Mouse (Mus musculus) neural tube, embryonic 14.5 days (tissue): ENCODE measurements around the gene Mat2a. TPM values are rescaled to one million over a fixed set of nuclear protein-coding genes. Genes with fewer than 3 reads are reported as not detected.
"Not testable (repeated sequence)": the region's sequence is repeated elsewhere in the genome, so short reads cannot be mapped to it uniquely, and the experiment has no call there.

Experiments
- ATAC-seq: fragments of 200-750 bp; cut with Nextera tagmentation; 2 replicates; pipeline ENCODE4 v1.8.0; 2017; ENCODE audit warnings: low read depth, mild to moderate bottlenecking, moderate TSS enrichment, moderate library complexity
- H3K27ac ChIP-seq: fragments of 300-500 bp; sonication (generic); 2 replicates; pipeline ENCODE4 v1.5.1; 2014; ENCODE audit warnings: low read depth, mild to moderate bottlenecking, control low read depth, low read length, moderate library complexity, mixed read lengths
- H3K27me3 ChIP-seq: fragments of 300-500 bp; sonication (generic); 2 replicates; pipeline ENCODE4 v1.6.1; 2014; ENCODE audit warnings: low read length; ENCODE audit not compliant: control insufficient read depth, insufficient read depth
- H3K36me3 ChIP-seq: fragments of 300-500 bp; sonication (generic); 2 replicates; pipeline ENCODE4 v1.6.1; 2014; ENCODE audit warnings: low read length, mixed read lengths; ENCODE audit not compliant: control insufficient read depth, insufficient read depth
- H3K4me1 ChIP-seq: fragments of 300-500 bp; sonication (generic); 2 replicates; pipeline ENCODE4 v1.6.1; 2014; ENCODE audit warnings: low read length; ENCODE audit not compliant: control insufficient read depth, insufficient read depth
- H3K4me2 ChIP-seq: fragments of 300-500 bp; sonication (generic); 2 replicates; pipeline ENCODE4 v1.6.1; 2014; ENCODE audit warnings: mild to moderate bottlenecking, low read depth, low read length, control low read depth
- H3K4me3 ChIP-seq: fragments of 300-500 bp; sonication (generic); 2 replicates; pipeline ENCODE4 v1.5.1; 2014; ENCODE audit warnings: low read depth, low read length, control low read depth, mixed read lengths
- H3K9ac ChIP-seq: fragments of 300-500 bp; sonication (generic); replicated peaks from 2 replicates; pipeline ENCODE4 v1.6.1; 2014; ENCODE audit warnings: low read depth, mild to moderate bottlenecking, control low read depth, low read length, mixed read lengths
- H3K9me3 ChIP-seq: fragments of 300-500 bp; sonication (generic); 2 replicates; pipeline ENCODE4 v1.6.1; 2016; ENCODE audit warnings: low read length; ENCODE audit not compliant: control insufficient read depth
- WGBS: fragments of 180-500 bp; shearing (Covaris S2); extraction: QIAGEN DNeasy Blood & Tissue Kit; methylation state at CpG from one replicate; pipeline ENCODE4 v1.1.7; 2014; 5-methylcytosine and 5-hydroxymethylcytosine counted together
- polyA plus RNA-seq: library from polyadenylated mRNA; unstranded; fragments of >200 nt; fragmentation: Nextera tagmentation; extraction: Ambion mirVana; gene quantifications from 2 replicates; pipeline ENCODE4 v1.2.1, GENCODE M21; 2014

Gene Mat2a
- polyA plus RNA-seq, 1 experiment from 2014 or later: 392 TPM

- Histone ChIP-seq H3K27me3 (no peaks in the 10 kb centered on the region), H3K4me2 (no peak overlapping the region), H3K4me1 (no peaks in the 10 kb centered on the region), H3K9ac (no peak overlapping the region), H3K9me3 (no peaks in the 10 kb centered on the region), H3K27ac (no peak overlapping the region), H3K36me3 (no peaks in the 10 kb centered on the region), H3K4me3 (no peak overlapping the region)
- no peak for ATAC-seq
- WGBS: 90% methylated on average over 3 of the region's 3 CpGs
Observed at GRCm38 (mm10) chr6:72477621-72478020, 38.3 kb upstream of the Mat2a start.

GRCm38 (mm10) chr6:72476836-72477235, 37.5 kb upstream of the Mat2a start:
- ATAC-seq: no peak
- Histone ChIP-seq H3K4me1 (no peaks in the 10 kb centered on the region), H3K4me3 (no peak overlapping the region), H3K4me2 (no peak overlapping the region), H3K27me3 (no peaks in the 10 kb centered on the region), H3K36me3 (no peaks in the 10 kb centered on the region), H3K9ac (no peak overlapping the region), H3K9me3 (no peaks in the 10 kb centered on the region), H3K27ac (no peak overlapping the region)
- WGBS: 91% methylated on average over 5 of the region's 5 CpGs

GRCm38 (mm10) chr6:72475221-72475985, 36.0 kb upstream of the Mat2a start:
- WGBS: 85% methylated on average over 4 of the region's 4 CpGs
- Histone ChIP-seq H3K36me3 (no peaks in the 10 kb centered on the region), H3K27me3 (no peaks in the 10 kb centered on the region), H3K4me3 (no peak overlapping the region), H3K9me3 (no peaks in the 10 kb centered on the region), H3K9ac (no peak overlapping the region), H3K4me2 (no peak overlapping the region), H3K27ac (no peak overlapping the region), H3K4me1 (no peaks in the 10 kb centered on the region)
- ATAC-seq: no peak

GRCm38 (mm10) chr6:72473264-72474041, 34.1 kb upstream of the Mat2a start:
- H3K4me2 ChIP-seq: no peak overlapping the region
- H3K36me3 ChIP-seq: no peaks in the 10 kb centered on the region
- H3K9me3 ChIP-seq: no peaks in the 10 kb centered on the region
- H3K27me3 ChIP-seq: no peaks in the 10 kb centered on the region
- H3K4me1 ChIP-seq: no peaks in the 10 kb centered on the region
- H3K9ac ChIP-seq: no peak overlapping the region
- ATAC-seq: peak; percentile 41; the same call in 1 of the 2 replicates
- WGBS: 63% methylated on average over 14 of the region's 14 CpGs
- no peak overlapping the region for H3K4me3 ChIP-seq
- no peak overlapping the region for H3K27ac ChIP-seq

- H3K27me3 ChIP-seq: no peaks in the 10 kb centered on the region
- H3K9me3 ChIP-seq: no peaks in the 10 kb centered on the region
- no peak for ATAC-seq
- no peak overlapping the region for H3K9ac ChIP-seq
- no peaks in the 10 kb centered on the region for H3K36me3 ChIP-seq
- no peak overlapping the region for H3K4me2 ChIP-seq
- H3K4me1 ChIP-seq: no peaks in the 10 kb centered on the region
- H3K4me3 ChIP-seq: no peak overlapping the region
- WGBS: 44% methylated on average over 4 of the region's 4 CpGs
- H3K27ac ChIP-seq: no peak overlapping the region
Observed at GRCm38 (mm10) chr6:72466171-72466570, 26.8 kb upstream of the Mat2a start.

GRCm38 (mm10) chr6:72465361-72466157, 26.2 kb upstream of the Mat2a start:
- Histone ChIP-seq H3K4me2 (no peak overlapping the region), H3K36me3 (no peaks in the 10 kb centered on the region), H3K9me3 (no peaks in the 10 kb centered on the region), H3K9ac (no peak overlapping the region), H3K27ac (no peak overlapping the region), H3K4me1 (no peaks in the 10 kb centered on the region), H3K4me3 (no peak overlapping the region), H3K27me3 (no peaks in the 10 kb centered on the region)
- ATAC-seq: no peak; the same call in 1 of the 2 replicates
- WGBS: 33% methylated on average over 8 of the region's 8 CpGs

GRCm38 (mm10) chr6:72462550-72463257, 23.3 kb upstream of the Mat2a start:
- not testable (repeated sequence) for H3K9me3 ChIP-seq, H3K9ac ChIP-seq, H3K27me3 ChIP-seq, H3K4me2 ChIP-seq, H3K36me3 ChIP-seq, ATAC-seq, H3K4me3 ChIP-seq, H3K4me1 ChIP-seq, H3K27ac ChIP-seq
- 82% methylated on average over 5 of the region's 5 CpGs for WGBS

GRCm38 (mm10) chr6:72460036-72460801, 20.9 kb upstream of the Mat2a start:
- Histone ChIP-seq H3K27ac (no peak overlapping the region), H3K9ac (no peak overlapping the region), H3K4me1 (no peaks in the 10 kb centered on the region), H3K9me3 (no peaks in the 10 kb centered on the region), H3K4me2 (no peak overlapping the region), H3K27me3 (no peaks in the 10 kb centered on the region), H3K4me3 (no peak overlapping the region), H3K36me3 (no peaks in the 10 kb centered on the region)
- no peak for ATAC-seq
- 61% methylated on average over 9 of the region's 9 CpGs for WGBS
